Mouse (Mus musculus) C2C12 (cell line): ENCODE measurements at regions not wholly inside any gene's neighbourhood (a gene's known extent, or its start where the extent isn't known, plus 50 kb on each side); places are given as distances from the start of the nearest gene placed in this dataset.

Source experiments
- H3K27me3 ChIP-seq: one replicate; pipeline ENCODE4 v1.6.1; 2011; ENCODE audit not compliant: control insufficient read depth, insufficient read depth, insufficient read length
- H3K36me3 ChIP-seq: one replicate; pipeline ENCODE4 v1.6.1; 2011; ENCODE audit not compliant: control insufficient read depth, insufficient read depth
- H3K4me3 ChIP-seq: one replicate; pipeline ENCODE4 v1.5.1; 2011; ENCODE audit warnings: mild to moderate bottlenecking, control low read depth; ENCODE audit not compliant: poor library complexity, insufficient read depth, severe bottlenecking
- H3K79me2 ChIP-seq: one replicate; pipeline ENCODE4 v1.6.1; 2011; ENCODE audit not compliant: control insufficient read depth, insufficient read depth
- H3K79me3 ChIP-seq: one replicate; pipeline ENCODE4 v1.6.1; 2011; ENCODE audit warnings: low read depth, control low read depth
- H3ac ChIP-seq: one replicate; pipeline ENCODE3; 2011; ENCODE audit warnings: low read depth; ENCODE audit not compliant: control insufficient read depth, insufficient read length
- CEBPB ChIP-seq: IDR thresholded peaks from one replicate; pipeline ENCODE4 v1.6.1; 2011; ENCODE audit warnings: low read depth, mild to moderate bottlenecking, control low read depth, moderate library complexity
- CTCF ChIP-seq: IDR thresholded peaks from one replicate; pipeline ENCODE4 v1.5.1; 2011; ENCODE audit not compliant: control insufficient read depth, insufficient read depth, insufficient read length
- FOSL1 ChIP-seq: IDR thresholded peaks from one replicate; pipeline ENCODE4 v1.8.0; 2011; ENCODE audit warnings: mild to moderate bottlenecking, low read length; ENCODE audit not compliant: poor library complexity, insufficient read depth, severe bottlenecking
- MAX ChIP-seq: IDR thresholded peaks from one replicate; pipeline ENCODE4 v1.6.1; 2011; ENCODE audit warnings: mild to moderate bottlenecking, control low read depth
- MYOD1 ChIP-seq: IDR thresholded peaks from one replicate; pipeline ENCODE4 v1.6.1; 2011; ENCODE audit warnings: low read depth; ENCODE audit not compliant: control insufficient read depth, insufficient read length
- MYOG ChIP-seq: IDR thresholded peaks from one replicate; pipeline ENCODE4 v1.6.1; 2011; ENCODE audit not compliant: control insufficient read depth, insufficient read length; ENCODE audit errors: extremely low read depth
- USF1 ChIP-seq: IDR thresholded peaks from one replicate; pipeline ENCODE4 v1.6.1; 2011; ENCODE audit warnings: low read depth, mild to moderate bottlenecking, control low read depth, moderate library complexity

- peaks cover 16% of the 10 kb centered on the region for H3K27me3 ChIP-seq
- H3K79me3 ChIP-seq: no peaks in the 10 kb centered on the region
- no peak for TF ChIP-seq MAX
- TF ChIP-seq CTCF: no peak
- no peak for TF ChIP-seq USF1
- no peak for TF ChIP-seq MYOD1
- no peak for TF ChIP-seq CEBPB
- no peak for TF ChIP-seq FOSL1
- no peak for TF ChIP-seq MYOG
- no peak overlapping the region for H3ac ChIP-seq
- no peaks in the 10 kb centered on the region for H3K79me2 ChIP-seq
- no peak overlapping the region for H3K4me3 ChIP-seq
- no peaks in the 10 kb centered on the region for H3K36me3 ChIP-seq
These were observed 79.2 kb upstream of the Sox13 start for GRCm38 (mm10) chr1:133503336-133503735.

- H3K4me3 ChIP-seq: no peak overlapping the region
- TF ChIP-seq CEBPB (no peak), CTCF (no peak), MYOD1 (no peak), USF1 (no peak), MYOG (no peak), MAX (no peak), FOSL1 (no peak)
- H3ac ChIP-seq: no peak overlapping the region
These were observed 76.8 kb upstream of the Sox13 start for GRCm38 (mm10) chr1:133501016-133501415.

GRCm38 (mm10) chr1:133492986-133493741 lies 69.0 kb upstream of the Sox13 start:
- H3K79me2 ChIP-seq: no peaks in the 10 kb centered on the region
- H3K27me3 ChIP-seq: peaks cover 14% of the 10 kb centered on the region
- no peaks in the 10 kb centered on the region for H3K36me3 ChIP-seq
- no peak for TF ChIP-seq USF1
- H3K4me3 ChIP-seq: no peak overlapping the region
- no peak overlapping the region for H3ac ChIP-seq
- no peaks in the 10 kb centered on the region for H3K79me3 ChIP-seq

More at GRCm38 (mm10) chr1:133501016-133501415, 76.8 kb upstream of the Sox13 start:
- Histone ChIP-seq H3K79me3 (no peaks in the 10 kb centered on the region), H3K36me3 (no peaks in the 10 kb centered on the region), H3K27me3 (peaks cover 17% of the 10 kb centered on the region), H3K79me2 (no peaks in the 10 kb centered on the region)

DNA sequence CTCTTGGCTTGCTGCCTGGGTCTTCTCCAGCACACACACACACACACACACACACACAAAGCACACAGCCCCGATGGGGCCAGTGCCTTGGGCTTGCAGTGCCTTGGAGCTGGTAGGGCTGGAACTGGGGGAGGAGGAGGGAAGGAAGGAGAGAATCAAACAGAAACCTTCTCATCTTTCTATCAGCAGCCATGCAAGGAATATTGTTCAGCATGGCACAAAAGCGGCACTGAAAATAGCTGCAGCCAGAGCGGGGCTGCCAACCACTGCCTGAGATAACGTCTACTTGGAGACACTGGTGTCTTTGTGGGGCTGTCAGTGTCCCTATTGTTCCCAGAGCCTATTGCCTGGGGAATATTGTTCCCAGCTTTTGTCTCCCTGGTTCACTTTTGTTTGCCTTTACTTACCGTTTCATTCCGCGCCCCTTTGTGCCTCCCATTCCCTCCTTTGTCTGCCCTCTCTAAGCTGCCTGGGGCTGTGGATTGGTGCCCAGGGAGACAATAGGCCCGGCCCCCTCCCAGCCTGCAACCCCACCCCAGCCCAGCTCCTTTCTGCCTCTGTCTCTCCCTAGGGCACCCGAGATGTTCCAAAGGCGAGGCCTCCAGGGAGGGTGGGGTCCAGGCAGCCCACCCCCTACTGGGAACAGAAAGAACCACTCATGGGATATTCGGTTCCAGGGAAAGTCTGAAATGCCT lies 68.3 kb upstream of the Sox13 start:
- H3ac ChIP-seq: no peak overlapping the region
- no peaks in the 10 kb centered on the region for H3K36me3 ChIP-seq
- H3K4me3 ChIP-seq: no peak overlapping the region
- H3K79me2 ChIP-seq: no peaks in the 10 kb centered on the region
- no peaks in the 10 kb centered on the region for H3K79me3 ChIP-seq
- TF ChIP-seq CTCF (no peak), USF1 (no peak), MYOD1 (no peak), CEBPB (no peak), FOSL1 (no peak), MYOG (no peak), MAX (no peak)
- peaks cover 14% of the 10 kb centered on the region for H3K27me3 ChIP-seq

GRCm38 (mm10) chr1:133491857-133492290 lies 67.7 kb upstream of the Sox13 start:
- Histone ChIP-seq H3K4me3 (no peak overlapping the region), H3K27me3 (peaks cover 14% of the 10 kb centered on the region)

More at GRCm38 (mm10) chr1:133491857-133492290, 67.7 kb upstream of the Sox13 start:
- no peaks in the 10 kb centered on the region for H3K79me2 ChIP-seq
- no peak overlapping the region for H3ac ChIP-seq
- no peaks in the 10 kb centered on the region for H3K79me3 ChIP-seq
- H3K36me3 ChIP-seq: no peaks in the 10 kb centered on the region
- no peak for TF ChIP-seq CEBPB
- no peak for TF ChIP-seq CTCF
